Mouse (Mus musculus) olfactory bulb, adult 2 months (tissue): ENCODE measurements around the gene Rasa2.

ENCODE experiments used
- CTCF ChIP-seq: fragments of 200-500 bp; IDR thresholded peaks from 2 replicates; pipeline ENCODE4 v1.5.1; 2012; ENCODE audit warnings: low read depth, mild to moderate bottlenecking, low read length, moderate library complexity; ENCODE audit not compliant: insufficient read depth
- POLR2A ChIP-seq: fragments of 200-500 bp; IDR thresholded peaks from 2 replicates; pipeline ENCODE4 v1.6.1; 2012; ENCODE audit warnings: mild to moderate bottlenecking, low read depth, low read length, moderate library complexity; ENCODE audit not compliant: insufficient read depth

DNA sequence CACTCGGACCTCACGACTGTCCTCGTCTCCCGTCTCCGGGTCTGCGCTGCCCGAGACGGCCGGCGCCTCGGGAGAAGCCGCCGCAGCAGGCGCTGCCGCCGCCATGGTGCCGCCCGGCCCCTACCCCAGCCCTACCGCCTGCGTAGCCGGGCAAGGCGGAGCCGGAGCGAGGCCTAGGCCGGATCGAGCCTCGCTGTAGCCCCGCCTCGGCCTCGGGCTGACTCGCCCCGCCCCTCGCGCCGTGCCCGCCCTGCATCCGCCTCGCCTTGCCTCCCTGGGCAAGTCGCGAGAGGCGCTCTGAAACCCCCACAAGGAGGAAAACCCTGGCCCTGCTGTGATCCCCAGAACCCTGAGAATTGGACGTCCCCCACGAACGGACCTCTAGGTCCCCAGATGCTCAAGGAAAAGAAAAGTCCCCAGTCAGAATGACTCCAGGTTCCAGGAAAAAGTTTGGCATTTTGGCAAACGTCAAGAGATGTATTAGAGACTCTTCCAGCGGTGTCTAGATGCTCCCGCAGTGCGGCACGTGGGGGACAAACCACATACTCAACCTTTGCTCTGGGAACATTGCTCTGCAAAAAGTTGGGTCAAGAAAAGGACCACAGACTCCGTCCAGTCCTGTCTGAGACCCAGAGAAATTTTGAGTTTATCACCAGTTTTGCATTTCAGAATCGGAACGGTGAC lies at the start of gene Rasa2:
- no peak for TF ChIP-seq CTCF
- TF ChIP-seq POLR2A = peak; percentile 90
